Mouse (Mus musculus): ENCODE data around the gene Cul9. TPM values are rescaled to one million over a fixed set of nuclear protein-coding genes. Genes with fewer than 3 reads are reported as not detected.

Cul9 gene
- total and polyA plus RNA-seq, 2 experiments from 2014 or later = 13.6 to 70.9 TPM

GRCm38 (mm10) chr17:46484021-46484431 is 62.2 kb downstream of the Cul9 start:
- ATAC-seq (ENCODE audit: low FRiP score) = no peak
- H3K4me1 ChIP-seq (ENCODE audit: insufficient read depth, low read length) = peaks cover 21% of the 10 kb centered on the region
- TF ChIP-seq CTCF (IDR thresholded peaks at IDR 0.05) = no peak
- H3K27me3 ChIP-seq (ENCODE audit: insufficient read depth, low read length) = no peaks in the 10 kb centered on the region
- H3K9me3 ChIP-seq (ENCODE audit: low read length) = no peaks in the 10 kb centered on the region
- peak overlapping the region; percentile 51; the same call in 1 of the 2 replicates for H3K27ac ChIP-seq (ENCODE audit: low read depth, low read length)
- no peak for DNase-seq (ENCODE audit: low spot score)
- H3K36me3 ChIP-seq (ENCODE audit: insufficient read depth, low read length) = peaks cover 14% of the 10 kb centered on the region
- 7% methylated on average over 13 of the region's 13 CpGs for WGBS
- H3K4me2 ChIP-seq (ENCODE audit: low read depth, low read length, poor library complexity, severe bottlenecking) = peak overlapping the region; percentile 82
- peak overlapping the region; percentile 37 for H3K4me3 ChIP-seq (ENCODE audit: low read depth, low read length)
- peak overlapping the region; percentile 54 for H3K9ac ChIP-seq (replicated peaks; ENCODE audit: low read length, poor library complexity, severe bottlenecking)

GRCm38 (mm10) chr17:46483561-46484001 is 62.6 kb downstream of the Cul9 start:
- no peaks in the 10 kb centered on the region for H3K9me3 ChIP-seq (ENCODE audit: low read length)
- H3K4me3 ChIP-seq (ENCODE audit: low read depth, low read length) = peak overlapping the region; percentile 37
- H3K27me3 ChIP-seq (ENCODE audit: insufficient read depth, low read length) = no peaks in the 10 kb centered on the region
- peak overlapping the region; percentile 54 for H3K9ac ChIP-seq (replicated peaks; ENCODE audit: low read length, poor library complexity, severe bottlenecking)
- TF ChIP-seq CTCF (IDR thresholded peaks at IDR 0.05) = no peak
- H3K4me2 ChIP-seq (ENCODE audit: low read depth, low read length, poor library complexity, severe bottlenecking) = peak overlapping the region; percentile 82
- H3K36me3 ChIP-seq (ENCODE audit: insufficient read depth, low read length) = peaks cover 18% of the 10 kb centered on the region
- H3K4me1 ChIP-seq (ENCODE audit: insufficient read depth, low read length) = peaks cover 21% of the 10 kb centered on the region
- ATAC-seq (ENCODE audit: low FRiP score) (0 out of 2 replicates have a peak, but pooled peaks have one; percentile 20), DNase-seq (ENCODE audit: low spot score) (peak; percentile 74)
- WGBS = 2% methylated on average over 16 of the region's 16 CpGs
- peak overlapping the region; percentile 51; the same call in 1 of the 2 replicates for H3K27ac ChIP-seq (ENCODE audit: low read depth, low read length)

GRCm38 (mm10) chr17:46477286-46477685 is 68.9 kb downstream of the Cul9 start:
- Histone ChIP-seq H3K27me3 (ENCODE audit: insufficient read depth, low read length) (no peaks in the 10 kb centered on the region), H3K9me3 (ENCODE audit: low read length) (no peaks in the 10 kb centered on the region), H3K4me2 (ENCODE audit: low read depth, low read length, poor library complexity, severe bottlenecking) (no peak overlapping the region), H3K4me1 (ENCODE audit: insufficient read depth, low read length) (no peaks in the 10 kb centered on the region), H3K36me3 (ENCODE audit: insufficient read depth, low read length) (peaks cover 67% of the 10 kb centered on the region), H3K27ac (ENCODE audit: low read depth, low read length) (no peak overlapping the region), H3K4me3 (ENCODE audit: low read depth, low read length) (no peak overlapping the region), H3K9ac (replicated peaks; ENCODE audit: low read length, poor library complexity, severe bottlenecking) (no peak overlapping the region)
- TF ChIP-seq CTCF (IDR thresholded peaks at IDR 0.05) = no peak
- no peak for ATAC-seq (ENCODE audit: low FRiP score)
- 74% methylated on average over 15 of the region's 15 CpGs for WGBS
- no peak for DNase-seq (ENCODE audit: low spot score)

- no peak overlapping the region for H3K9ac ChIP-seq (replicated peaks; ENCODE audit: low read length, poor library complexity, severe bottlenecking)
- H3K36me3 ChIP-seq (ENCODE audit: insufficient read depth, low read length) = peaks cover 67% of the 10 kb centered on the region
- no peak overlapping the region for H3K4me2 ChIP-seq (ENCODE audit: low read depth, low read length, poor library complexity, severe bottlenecking)
- no peaks in the 10 kb centered on the region for H3K4me1 ChIP-seq (ENCODE audit: insufficient read depth, low read length)
- WGBS = 89% methylated on average over 8 of the region's 8 CpGs
- DNase-seq (ENCODE audit: low spot score) = no peak
- no peak overlapping the region for H3K27ac ChIP-seq (ENCODE audit: low read depth, low read length)
- H3K9me3 ChIP-seq (ENCODE audit: low read length) = no peaks in the 10 kb centered on the region
- no peaks in the 10 kb centered on the region for H3K27me3 ChIP-seq (ENCODE audit: insufficient read depth, low read length)
- no peak for ATAC-seq (ENCODE audit: low FRiP score)
- no peak overlapping the region for H3K4me3 ChIP-seq (ENCODE audit: low read depth, low read length)
- no peak for TF ChIP-seq CTCF (IDR thresholded peaks at IDR 0.05)
These were observed 69.6 kb downstream of the Cul9 start for GRCm38 (mm10) chr17:46476601-46477000.

GRCm38 (mm10) chr17:46467830-46468229 is 78.4 kb downstream of the Cul9 start:
- ATAC-seq (ENCODE audit: low FRiP score) = no peak
- Histone ChIP-seq H3K4me1 (ENCODE audit: insufficient read depth, low read length) (no peaks in the 10 kb centered on the region), H3K4me3 (ENCODE audit: low read depth, low read length) (no peak overlapping the region), H3K36me3 (ENCODE audit: insufficient read depth, low read length) (peaks cover 62% of the 10 kb centered on the region), H3K27ac (ENCODE audit: low read depth, low read length) (no peak overlapping the region), H3K4me2 (ENCODE audit: low read depth, low read length, poor library complexity, severe bottlenecking) (no peak overlapping the region), H3K9ac (replicated peaks; ENCODE audit: low read length, poor library complexity, severe bottlenecking) (no peak overlapping the region), H3K9me3 (ENCODE audit: low read length) (no peaks in the 10 kb centered on the region), H3K27me3 (ENCODE audit: insufficient read depth, low read length) (no peaks in the 10 kb centered on the region)
- TF ChIP-seq CTCF (IDR thresholded peaks at IDR 0.05) = no peak
- no peak for DNase-seq (ENCODE audit: low spot score)
- 74% methylated on average over 9 of the region's 9 CpGs for WGBS

GRCm38 (mm10) chr17:46462226-46462625 is 84.0 kb downstream of the Cul9 start:
- Histone ChIP-seq H3K4me3 (ENCODE audit: low read depth, low read length) (no peak overlapping the region), H3K27me3 (ENCODE audit: insufficient read depth, low read length) (no peaks in the 10 kb centered on the region), H3K9me3 (ENCODE audit: low read length) (no peaks in the 10 kb centered on the region), H3K4me1 (ENCODE audit: insufficient read depth, low read length) (no peaks in the 10 kb centered on the region), H3K9ac (replicated peaks; ENCODE audit: low read length, poor library complexity, severe bottlenecking) (no peak overlapping the region), H3K36me3 (ENCODE audit: insufficient read depth, low read length) (peaks cover 31% of the 10 kb centered on the region), H3K4me2 (ENCODE audit: low read depth, low read length, poor library complexity, severe bottlenecking) (no peak overlapping the region), H3K27ac (ENCODE audit: low read depth, low read length) (no peak overlapping the region)
- ATAC-seq (ENCODE audit: low FRiP score) = no peak
- no peak for DNase-seq (ENCODE audit: low spot score)
- 91% methylated on average over 5 of the region's 5 CpGs for WGBS
- TF ChIP-seq CTCF (IDR thresholded peaks at IDR 0.05) = no peak

All from midbrain, postnatal 0 days (tissue).